Mouse (Mus musculus): Measurements from ENCODE around the gene Kap. TPM values are rescaled to one million over a fixed set of nuclear protein-coding genes. Genes with fewer than 3 reads are reported as not detected.

Kap gene
- polyA plus RNA-seq, 1 experiment from 2014 or later: not detected

GRCm38 (mm10) chr6:133812342-133812741 is 41.2 kb downstream of the Kap start:
- no peak for ATAC-seq (ENCODE audit: insufficient read depth)
- WGBS (ENCODE audit: insufficient replicate concordance): 45% methylated on average over 1 of the region's 1 CpGs
- H3K36me3 ChIP-seq (replicated peaks): no peaks in the 10 kb centered on the region

More at GRCm38 (mm10) chr6:133812342-133812741, 41.2 kb downstream of the Kap start:
- no peak overlapping the region for H3K27ac ChIP-seq (replicated peaks)
- H3K9me3 ChIP-seq (replicated peaks): no peaks in the 10 kb centered on the region
- H3K27me3 ChIP-seq: no peaks in the 10 kb centered on the region
- no peak overlapping the region for H3K9ac ChIP-seq
- no peak overlapping the region for H3K4me2 ChIP-seq
- no peak overlapping the region for H3K4me3 ChIP-seq (replicated peaks)
- no peaks in the 10 kb centered on the region for H3K4me1 ChIP-seq (replicated peaks)

Other genes starting within 250 kb of the Kap start
- 3.0 and 3.8 TPM in 2 replicates for gene Etv6, start 181.9 kb upstream of the Kap start, polyA plus RNA-seq (2015; fragmentation: Nextera tagmentation; extraction: Ambion mirVana)